Mouse (Mus musculus) liver, embryonic 14.5 days (tissue): ENCODE measurements around the gene Ier3.

Source experiments
- CTCF ChIP-seq: IDR thresholded peaks from 2 replicates; pipeline ENCODE4 v1.5.1; 2016; ENCODE audit warnings: antibody characterized with exemption, low read depth, control low read depth
- EP300 ChIP-seq: IDR thresholded peaks from 2 replicates; pipeline ENCODE4 v1.6.1; 2016; ENCODE audit warnings: antibody characterized with exemption, low read depth

DNA sequence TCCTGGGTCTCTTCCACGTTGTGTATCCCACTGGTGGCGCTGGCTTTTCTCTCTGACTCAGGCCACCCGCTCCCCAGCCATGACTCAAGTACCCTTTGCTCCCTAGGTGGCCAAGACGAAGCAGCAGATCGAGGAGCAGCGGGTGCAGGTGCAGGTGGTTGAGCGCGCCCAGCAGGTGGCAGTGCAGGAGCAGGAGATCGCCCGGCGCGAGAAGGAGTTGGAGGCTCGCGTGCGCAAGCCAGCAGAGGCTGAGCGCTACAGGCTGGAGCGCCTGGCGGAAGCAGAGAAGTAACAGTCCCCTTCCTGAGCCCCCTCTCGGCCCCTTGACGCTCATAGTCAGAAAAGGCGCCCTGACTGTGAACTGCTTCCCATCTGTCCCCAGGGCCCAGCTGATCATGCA, 8.3 kb downstream of the Ier3 start:
- TF ChIP-seq CTCF (peak; percentile 99), EP300 (no peak)
